Mouse (Mus musculus) liver, embryonic 16.5 days (tissue): ENCODE measurements around the gene Cdc5l. TPM values are rescaled to one million over a fixed set of nuclear protein-coding genes. Genes with fewer than 3 reads are reported as not detected.
A peak's percentile ranks its signal among the peaks of the same experiment; 100 is the strongest.
"Not testable (repeated sequence)": the region's sequence is repeated elsewhere in the genome, so short reads cannot be mapped to it uniquely, and the experiment has no call there.

Experiments used
- ATAC-seq: fragments of 200-750 bp; cut with Nextera tagmentation; 2 replicates; pipeline ENCODE4 v1.8.0; 2017; ENCODE audit warnings: low read depth, mild to moderate bottlenecking, moderate number of reproducible peaks, moderate library complexity
- H3K27ac ChIP-seq: fragments of 300-500 bp; sonication (generic); 2 replicates; pipeline ENCODE4 v1.5.1; 2014; ENCODE audit warnings: mild to moderate bottlenecking, low read length
- H3K27me3 ChIP-seq: fragments of 300-500 bp; sonication (generic); 2 replicates; pipeline ENCODE4 v1.6.1; 2014; ENCODE audit warnings: low read depth, low read length, mixed read lengths; ENCODE audit not compliant: control insufficient read depth, insufficient read depth
- H3K36me3 ChIP-seq: fragments of 300-500 bp; sonication (generic); 2 replicates; pipeline ENCODE4 v1.6.1; 2014; ENCODE audit warnings: mild to moderate bottlenecking; ENCODE audit not compliant: control insufficient read depth, insufficient read depth
- H3K4me1 ChIP-seq: fragments of 300-500 bp; sonication (generic); 2 replicates; pipeline ENCODE4 v1.6.1; 2014; ENCODE audit warnings: low read depth, low read length, mixed read lengths; ENCODE audit not compliant: control insufficient read depth
- H3K4me2 ChIP-seq: fragments of 300-500 bp; sonication (generic); 2 replicates; pipeline ENCODE4 v1.6.1; 2014; ENCODE audit warnings: low read depth, low read length, mixed read lengths
- H3K4me3 ChIP-seq: fragments of 300-500 bp; sonication (generic); 2 replicates; pipeline ENCODE4 v1.5.1; 2014; ENCODE audit warnings: low read depth, mild to moderate bottlenecking, low read length
- H3K9ac ChIP-seq: fragments of 300-500 bp; sonication (generic); 2 replicates; pipeline ENCODE4 v1.6.1; 2014; ENCODE audit warnings: low read depth, low read length
- H3K9me3 ChIP-seq: fragments of 300-500 bp; sonication (generic); replicated peaks from 2 replicates; pipeline ENCODE4 v1.6.1; 2016; ENCODE audit warnings: low read length; ENCODE audit not compliant: control insufficient read depth
- WGBS: fragments of 180-500 bp; shearing (Covaris S2); extraction: QIAGEN DNeasy Blood & Tissue Kit; methylation state at CpG from one replicate; pipeline ENCODE4 v1.1.7; 2014; ENCODE audit not compliant: insufficient replicate concordance; 5-methylcytosine and 5-hydroxymethylcytosine counted together
- polyA plus RNA-seq: library from polyadenylated mRNA; unstranded; fragments of >200 nt; fragmentation: Nextera tagmentation; extraction: Ambion mirVana; gene quantifications from 2 replicates; pipeline ENCODE4 v1.2.1, GENCODE M21; 2015

The Cdc5l gene
- polyA plus RNA-seq, 1 experiment from 2014 or later = 25.6 TPM

DNA sequence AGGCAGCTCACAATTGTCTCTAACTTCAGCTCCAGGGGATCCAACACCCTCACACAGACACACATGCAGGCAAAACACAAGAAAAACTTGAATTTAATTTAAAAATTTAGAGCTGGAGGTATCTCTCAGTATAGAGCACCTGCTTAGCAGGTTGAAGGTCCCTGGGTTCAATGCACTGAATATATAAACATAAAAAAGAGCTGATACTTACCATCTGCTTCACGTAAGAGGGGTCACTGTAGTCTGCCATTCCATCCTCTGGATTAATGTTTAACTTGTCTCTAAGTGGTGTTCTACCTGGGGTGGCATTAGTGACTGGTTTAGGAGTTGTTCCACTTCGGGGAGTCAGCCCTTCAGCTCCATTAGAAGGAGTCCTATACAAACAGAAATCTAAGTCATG lies 21.9 kb downstream of the Cdc5l start:
- not testable (repeated sequence) for H3K9ac ChIP-seq, H3K9me3 ChIP-seq, H3K4me3 ChIP-seq, H3K27me3 ChIP-seq, H3K4me1 ChIP-seq, H3K4me2 ChIP-seq, H3K27ac ChIP-seq
- H3K36me3 ChIP-seq = peaks cover 57% of the 10 kb centered on the region
- WGBS = 72% methylated on average over 2 of the region's 2 CpGs
- peak; percentile 54; the same call in 1 of the 2 replicates for ATAC-seq

DNA sequence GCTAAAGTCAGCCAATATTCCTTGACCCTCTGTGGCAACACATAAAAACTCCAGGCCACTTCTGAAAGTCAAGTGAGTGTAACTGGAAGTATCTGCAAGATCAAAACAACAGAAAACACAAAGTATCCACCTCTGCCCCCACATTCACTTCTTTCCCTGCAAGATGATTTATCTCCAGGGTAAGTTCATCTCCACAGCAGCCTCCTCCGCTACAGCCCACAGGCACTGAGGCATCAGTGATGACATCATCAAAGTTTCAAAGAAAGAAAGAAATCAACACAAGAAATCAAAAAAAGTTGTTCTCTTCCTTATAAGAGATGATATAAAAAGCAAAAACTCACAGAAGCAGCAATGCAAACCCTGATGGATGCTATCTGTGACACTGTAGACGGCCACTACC lies 24.8 kb downstream of the Cdc5l start:
- H3K9me3 ChIP-seq = no peaks in the 10 kb centered on the region
- no peaks in the 10 kb centered on the region for H3K27me3 ChIP-seq
- H3K4me3 ChIP-seq = no peak overlapping the region
- no peak overlapping the region for H3K27ac ChIP-seq
- no peaks in the 10 kb centered on the region; the same call in 1 of the 2 replicates for H3K4me1 ChIP-seq
- H3K4me2 ChIP-seq = no peak overlapping the region
- ATAC-seq = no peak
- peaks cover 55% of the 10 kb centered on the region for H3K36me3 ChIP-seq
- H3K9ac ChIP-seq = no peak overlapping the region
- WGBS = 90% methylated on average over 2 of the region's 2 CpGs

- Histone ChIP-seq H3K4me2 (no peak overlapping the region), H3K27ac (no peak overlapping the region), H3K36me3 (peaks cover 45% of the 10 kb centered on the region), H3K4me3 (no peak overlapping the region), H3K9ac (no peak overlapping the region), H3K4me1 (no peaks in the 10 kb centered on the region), H3K27me3 (no peaks in the 10 kb centered on the region), H3K9me3 (no peaks in the 10 kb centered on the region)
- no peak for ATAC-seq
- WGBS = 90% methylated on average over 10 of the region's 10 CpGs
Observed at GRCm38 (mm10) chr17:45406281-45406680, 27.3 kb downstream of the Cdc5l start.

GRCm38 (mm10) chr17:45403207-45403606 lies 30.3 kb downstream of the Cdc5l start:
- Histone ChIP-seq H3K9ac (no peak overlapping the region), H3K27me3 (no peaks in the 10 kb centered on the region), H3K4me1 (no peaks in the 10 kb centered on the region), H3K27ac (no peak overlapping the region), H3K4me2 (no peak overlapping the region), H3K9me3 (no peaks in the 10 kb centered on the region), H3K4me3 (no peak overlapping the region), H3K36me3 (peaks cover 33% of the 10 kb centered on the region)
- no peak for ATAC-seq
- WGBS = 12% methylated on average over 3 of the region's 3 CpGs

DNA sequence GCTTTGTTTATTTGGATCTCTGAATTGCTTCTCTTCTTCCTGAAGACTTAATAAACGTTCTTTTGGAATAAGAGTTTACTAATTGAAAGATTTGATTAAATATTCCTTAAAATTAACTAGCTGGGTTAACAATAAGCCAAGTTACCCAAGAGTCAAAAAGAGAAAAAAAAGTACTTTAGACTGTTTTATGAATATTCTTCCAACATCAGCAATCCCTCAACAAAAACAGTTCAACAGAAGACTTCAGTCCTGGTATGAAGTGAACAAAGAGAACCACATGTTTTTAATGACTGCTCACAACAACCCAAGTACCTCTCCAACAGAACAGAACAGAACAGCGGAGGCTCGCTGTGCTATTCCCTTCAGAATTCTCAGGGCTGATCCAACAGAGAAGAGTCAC lies 30.9 kb downstream of the Cdc5l start:
- no peak overlapping the region for H3K27ac ChIP-seq
- ATAC-seq = no peak
- H3K9me3 ChIP-seq = no peaks in the 10 kb centered on the region
- 69% methylated on average over 3 of the region's 3 CpGs for WGBS
- no peaks in the 10 kb centered on the region for H3K4me1 ChIP-seq
- H3K4me2 ChIP-seq = no peak overlapping the region
- H3K36me3 ChIP-seq = peaks cover 30% of the 10 kb centered on the region
- H3K9ac ChIP-seq = no peak overlapping the region
- no peak overlapping the region for H3K4me3 ChIP-seq
- H3K27me3 ChIP-seq = no peaks in the 10 kb centered on the region

- Histone ChIP-seq H3K4me1 (no peaks in the 10 kb centered on the region), H3K4me2 (no peak overlapping the region), H3K36me3 (peaks cover 26% of the 10 kb centered on the region), H3K27me3 (no peaks in the 10 kb centered on the region), H3K9me3 (no peaks in the 10 kb centered on the region), H3K9ac (no peak overlapping the region), H3K27ac (no peak overlapping the region), H3K4me3 (no peak overlapping the region)
- ATAC-seq = no peak
- WGBS = 85% methylated on average over 1 of the region's 1 CpGs
Observed at GRCm38 (mm10) chr17:45402126-45402525, 31.4 kb downstream of the Cdc5l start.

- 75% methylated on average over 5 of the region's 5 CpGs for WGBS
- no peak overlapping the region for H3K27ac ChIP-seq
- peaks cover 21% of the 10 kb centered on the region for H3K36me3 ChIP-seq
- no peak overlapping the region for H3K4me3 ChIP-seq
- no peak for ATAC-seq
- no peaks in the 10 kb centered on the region for H3K9me3 ChIP-seq
- no peaks in the 10 kb centered on the region for H3K4me1 ChIP-seq
- no peaks in the 10 kb centered on the region for H3K27me3 ChIP-seq
- H3K9ac ChIP-seq = no peak overlapping the region
- H3K4me2 ChIP-seq = no peak overlapping the region
Observed at GRCm38 (mm10) chr17:45401126-45401905, 32.2 kb downstream of the Cdc5l start.

DNA sequence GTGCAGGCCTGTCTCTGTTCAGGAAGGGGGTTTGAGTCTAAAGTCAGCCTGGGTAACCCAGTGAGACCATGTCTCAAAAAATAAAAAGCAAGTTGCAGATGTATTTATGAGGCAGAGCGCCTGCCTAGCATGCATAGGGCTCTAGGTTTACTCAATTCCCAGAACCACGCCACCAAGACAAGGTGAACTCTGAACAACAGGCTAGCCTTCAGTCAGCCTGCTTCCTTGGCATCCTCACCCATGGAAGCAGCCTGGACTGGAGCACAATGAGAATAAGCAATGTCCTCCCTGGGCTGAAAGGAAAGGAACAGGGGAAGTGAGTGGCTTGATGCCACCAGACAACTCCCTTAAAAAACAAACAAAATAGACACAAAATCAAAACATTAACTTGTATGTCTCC lies 35.5 kb downstream of the Cdc5l start:
- no peak overlapping the region for H3K27ac ChIP-seq
- H3K27me3 ChIP-seq = no peaks in the 10 kb centered on the region
- H3K4me2 ChIP-seq = no peak overlapping the region
- no peaks in the 10 kb centered on the region for H3K9me3 ChIP-seq
- H3K36me3 ChIP-seq = peaks cover 8% of the 10 kb centered on the region; the same call in 1 of the 2 replicates
- 79% methylated on average over 2 of the region's 2 CpGs for WGBS
- H3K4me1 ChIP-seq = no peaks in the 10 kb centered on the region
- H3K4me3 ChIP-seq = no peak overlapping the region
- no peak for ATAC-seq
- H3K9ac ChIP-seq = no peak overlapping the region

DNA sequence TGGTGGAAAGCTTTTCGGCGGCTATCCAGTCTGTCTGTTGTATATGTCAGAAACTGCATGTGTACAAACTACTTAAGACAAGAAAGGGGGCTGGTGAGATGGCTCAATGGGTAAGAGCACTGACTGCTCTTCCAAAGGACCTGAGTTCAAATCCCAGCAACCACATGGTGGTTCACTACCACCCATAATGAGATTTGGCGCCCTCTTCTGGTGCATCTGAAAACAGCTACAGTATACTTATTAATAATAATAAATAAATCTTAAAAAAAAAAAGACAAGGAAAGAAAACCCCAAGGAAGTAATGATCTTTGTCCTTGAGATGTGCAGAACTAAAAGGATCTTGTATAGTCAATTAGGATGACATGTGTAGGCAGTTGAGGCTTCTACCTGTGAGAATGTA lies 36.0 kb downstream of the Cdc5l start:
- no peak overlapping the region for H3K27ac ChIP-seq
- H3K9ac ChIP-seq = no peak overlapping the region
- H3K4me2 ChIP-seq = no peak overlapping the region
- no peaks in the 10 kb centered on the region for H3K9me3 ChIP-seq
- peaks cover 11% of the 10 kb centered on the region; the same call in 1 of the 2 replicates for H3K36me3 ChIP-seq
- no peaks in the 10 kb centered on the region for H3K27me3 ChIP-seq
- ATAC-seq = no peak
- WGBS = 69% methylated on average over 3 of the region's 3 CpGs
- H3K4me3 ChIP-seq = no peak overlapping the region
- H3K4me1 ChIP-seq = no peaks in the 10 kb centered on the region
